Mouse (Mus musculus) myocyte (in vitro differentiated cells): ENCODE data around the gene Gm3317.
"Not testable (repeated sequence)": the region's sequence is repeated elsewhere in the genome, so short reads cannot be mapped to it uniquely, and the experiment has no call there.

Experiments used
- CEBPB ChIP-seq: IDR thresholded peaks from 2 replicates; pipeline ENCODE4 v1.6.1; 2011; ENCODE audit warnings: mild to moderate bottlenecking, moderate library complexity; ENCODE audit not compliant: poor library complexity, insufficient read depth, severe bottlenecking
- MAX ChIP-seq: IDR thresholded peaks from one replicate; pipeline ENCODE4 v1.6.1; 2011; ENCODE audit warnings: low read depth, mild to moderate bottlenecking, control low read depth
- POLR2A ChIP-seq: IDR thresholded peaks from one replicate; pipeline ENCODE4 v1.6.1; 2011; ENCODE audit warnings: low read depth, mild to moderate bottlenecking, control low read depth, moderate library complexity; ENCODE audit not compliant: insufficient read length
- POLR2AphosphoS2 ChIP-seq: IDR thresholded peaks from one replicate; pipeline ENCODE4 v1.6.1; 2011; ENCODE audit warnings: low read depth, control low read depth; ENCODE audit not compliant: insufficient read length
- USF1 ChIP-seq: IDR thresholded peaks from one replicate; pipeline ENCODE4 v1.6.1; 2011; ENCODE audit warnings: low read depth, mild to moderate bottlenecking, control low read depth, moderate library complexity

DNA sequence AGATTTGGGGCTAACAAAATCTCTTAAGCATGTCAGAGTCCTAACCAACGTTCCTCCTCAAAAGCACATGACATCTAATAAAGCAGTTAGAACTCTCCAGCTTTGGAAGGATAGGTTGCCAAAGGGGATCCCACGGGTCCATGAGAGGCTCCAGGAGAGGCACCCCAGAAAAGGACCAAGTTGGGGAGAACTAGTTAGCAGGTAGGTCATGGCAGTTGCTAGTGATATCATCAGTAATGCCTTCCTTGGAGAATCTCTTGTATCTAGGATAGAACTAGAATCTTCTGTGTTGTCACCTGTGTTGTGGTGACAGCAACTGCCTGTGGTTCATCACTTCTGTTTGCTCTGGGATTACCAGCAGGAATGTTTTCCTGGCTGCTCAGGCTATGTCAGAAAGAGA, 33.1 kb upstream of the Gm3317 start, which contains the start of gene Gm8279:
- TF ChIP-seq MAX, POLR2AphosphoS2, POLR2A, CEBPB, USF1: not testable (repeated sequence)
